Mouse (Mus musculus) lung, postnatal 10 days (tissue): ENCODE data around the gene Adamts8.

Source experiments
- DNase-seq: peaks from one replicate; pipeline ENCODE4 v3.0.0; 2021

The Adamts8 gene

DNA sequence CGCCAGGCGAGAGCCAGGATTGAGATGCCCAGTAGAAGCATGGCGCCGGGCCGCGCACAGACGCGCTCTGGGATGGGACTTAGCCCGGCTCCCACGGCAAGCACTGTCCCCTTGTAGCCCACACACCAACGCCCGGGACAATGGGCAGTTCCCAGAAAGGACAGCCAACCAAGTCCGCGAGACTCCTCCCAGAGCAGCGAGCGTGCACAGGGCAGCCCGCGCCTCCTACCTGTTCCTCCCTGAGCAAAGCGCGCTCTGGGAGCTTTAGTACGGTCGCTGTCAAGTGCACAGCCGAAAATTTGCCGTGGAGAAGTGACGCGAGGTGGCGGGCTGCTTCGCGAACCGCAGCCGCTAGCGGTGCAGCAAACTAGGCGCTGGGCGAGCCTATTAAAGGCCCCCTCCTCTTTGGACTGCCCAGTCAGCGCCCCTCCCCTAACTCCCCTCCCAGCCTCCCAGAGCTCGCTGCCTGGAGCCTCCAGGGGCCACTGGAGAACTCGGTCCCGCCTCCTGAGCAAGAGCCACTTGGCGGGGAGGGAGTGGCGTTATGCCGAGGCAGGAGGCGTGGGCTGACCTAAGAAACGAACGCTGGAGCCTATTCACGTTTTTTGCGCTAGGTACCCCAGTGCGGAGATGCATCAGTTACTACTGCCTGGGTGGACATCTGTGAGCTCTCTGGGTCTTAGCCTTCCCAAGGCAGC lies 20.0 kb upstream of the Adamts8 start, which contains the start of gene Adamts15:
Gene Adamts15 (minus strand): TSS at position 256 of the 698 bp plus-strand sequence.
- DNase-seq, result peak; percentile 86

DNA sequence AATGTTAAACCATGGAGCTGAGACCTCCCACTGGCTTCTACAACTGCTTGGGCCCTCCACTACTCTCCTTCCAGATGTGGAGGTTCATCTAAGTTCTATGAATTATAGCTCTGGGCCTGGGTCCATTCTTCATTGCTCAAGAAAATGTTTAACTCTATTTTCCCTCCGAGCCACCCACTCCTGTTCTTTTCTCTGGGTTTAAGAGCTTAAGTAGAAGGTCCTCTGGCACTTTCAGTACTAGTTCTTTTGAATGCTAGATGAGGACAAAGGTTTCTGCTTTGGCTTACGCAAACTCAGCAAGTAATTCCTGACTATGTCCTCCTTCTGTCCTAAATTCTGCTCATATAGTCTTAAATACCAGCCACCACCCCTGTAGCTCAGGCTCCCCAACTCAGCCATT lies 13.6 kb upstream of the Adamts8 start:
- DNase-seq, result no peak

DNA sequence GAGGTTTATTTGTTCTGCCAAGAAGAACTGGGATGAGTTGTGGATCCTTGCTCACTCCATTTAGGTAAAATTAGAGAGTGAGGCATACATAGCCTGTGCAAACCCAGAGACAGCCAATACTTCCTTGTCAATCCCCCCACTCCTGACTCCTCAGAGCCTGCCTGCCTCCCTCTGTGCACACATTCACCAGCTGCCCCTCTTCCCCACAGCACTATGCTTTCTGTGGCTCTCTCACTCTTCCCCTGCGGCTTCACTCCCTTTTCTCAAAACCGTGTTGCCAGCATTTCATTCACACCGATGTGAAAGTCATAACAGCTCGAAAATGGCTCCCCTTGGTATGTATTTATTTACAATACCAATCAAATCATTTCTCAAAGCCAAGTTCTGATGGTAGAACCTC lies 10.0 kb upstream of the Adamts8 start:
- peak; percentile 27 for DNase-seq

DNA sequence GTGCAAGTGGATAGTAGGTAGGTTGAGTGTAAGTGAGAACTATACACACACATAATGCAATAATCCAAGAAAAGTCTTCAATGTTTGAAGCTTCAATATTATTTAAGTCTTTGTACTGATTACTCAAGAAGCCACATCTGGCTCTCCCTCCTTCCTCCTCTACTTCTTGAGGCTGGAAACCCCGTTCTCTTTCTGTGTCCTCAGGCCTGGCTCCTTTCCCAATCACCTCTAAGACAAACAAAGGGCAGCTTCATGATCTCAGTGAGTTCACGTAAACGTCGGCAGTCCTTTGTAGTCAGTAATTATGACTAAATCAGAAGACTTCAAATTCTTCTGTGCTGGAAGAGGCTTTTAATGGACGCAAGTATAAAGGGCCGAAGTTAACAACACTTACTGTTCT lies 7.5 kb upstream of the Adamts8 start:
- peak; percentile 49 for DNase-seq

DNA sequence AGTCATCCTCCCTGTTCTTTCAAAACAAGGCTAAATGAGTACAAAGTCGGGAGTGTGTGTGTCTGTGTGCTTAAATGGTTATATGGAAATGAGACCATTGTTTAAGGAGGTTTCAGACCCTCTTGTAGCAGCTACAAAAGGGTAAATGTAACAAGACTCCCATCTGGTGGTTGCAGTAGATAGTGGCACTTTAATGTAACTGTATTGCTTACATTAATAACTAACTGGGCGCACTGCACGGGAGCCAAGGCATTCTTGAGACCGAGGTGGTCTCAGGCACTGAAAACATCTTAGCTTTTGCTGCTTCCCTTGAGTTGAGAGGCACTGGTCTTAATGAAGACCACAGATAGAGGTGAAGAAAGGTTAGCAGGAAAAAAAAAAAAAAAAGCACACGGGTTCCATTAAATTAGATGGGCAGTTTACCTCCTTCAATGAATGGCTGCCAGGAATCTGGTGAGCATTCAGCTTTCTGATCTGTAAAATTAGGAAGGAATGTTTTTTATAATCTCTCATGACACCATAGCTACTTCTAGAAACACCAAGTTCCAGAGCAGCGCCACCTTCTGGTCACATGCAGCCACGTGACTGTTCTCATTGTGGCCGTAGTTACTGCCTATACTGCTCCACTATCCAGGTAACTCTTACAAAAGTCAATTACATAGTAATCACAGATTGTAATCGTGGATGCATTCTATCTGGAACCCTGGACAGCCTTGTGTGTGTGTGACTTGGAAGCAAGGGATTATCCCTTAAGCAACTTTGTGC lies 5.5 kb upstream of the Adamts8 start:
- peak; percentile 76 for DNase-seq

DNA sequence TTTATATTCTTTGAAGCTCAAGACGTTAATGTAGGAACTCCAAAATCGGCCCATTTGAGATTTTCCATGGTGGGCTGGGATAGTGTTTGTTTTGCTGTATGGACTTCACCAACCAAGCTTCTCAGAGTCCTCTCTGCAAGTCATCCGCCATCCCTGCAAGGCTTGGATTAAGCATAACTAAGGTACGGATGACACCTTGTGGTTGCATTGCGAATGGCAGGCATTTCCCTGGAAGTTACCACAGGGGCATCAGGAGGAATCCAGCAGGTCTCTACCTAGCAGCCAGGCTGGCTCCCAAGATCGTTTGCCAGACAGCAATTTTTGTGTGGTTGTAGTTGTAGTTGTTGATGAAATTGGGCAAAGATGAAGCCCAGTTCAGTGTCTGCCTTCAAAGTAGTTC lies 2.0 kb upstream of the Adamts8 start:
- DNase-seq, result peak; percentile 91

DNA sequence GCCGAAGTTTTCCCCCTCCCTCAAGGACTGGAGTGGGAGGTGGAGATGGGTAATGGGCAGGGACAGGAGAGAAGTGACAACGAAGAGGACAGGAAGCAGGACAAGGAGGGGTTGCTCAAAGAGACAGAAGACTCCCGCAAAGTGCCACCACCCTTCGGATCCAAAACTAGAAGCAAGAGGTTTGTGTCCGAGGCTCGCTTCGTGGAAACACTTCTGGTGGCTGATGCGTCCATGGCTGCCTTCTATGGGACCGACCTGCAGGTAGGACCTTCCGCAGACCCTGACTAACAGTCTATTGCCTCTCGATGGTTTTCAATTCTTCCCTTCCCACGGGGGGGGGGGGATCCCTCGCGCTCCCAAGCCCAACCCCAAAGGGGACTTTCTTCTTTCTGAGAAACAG lies 979 bp downstream of the Adamts8 start:
- DNase-seq, result no peak

DNA sequence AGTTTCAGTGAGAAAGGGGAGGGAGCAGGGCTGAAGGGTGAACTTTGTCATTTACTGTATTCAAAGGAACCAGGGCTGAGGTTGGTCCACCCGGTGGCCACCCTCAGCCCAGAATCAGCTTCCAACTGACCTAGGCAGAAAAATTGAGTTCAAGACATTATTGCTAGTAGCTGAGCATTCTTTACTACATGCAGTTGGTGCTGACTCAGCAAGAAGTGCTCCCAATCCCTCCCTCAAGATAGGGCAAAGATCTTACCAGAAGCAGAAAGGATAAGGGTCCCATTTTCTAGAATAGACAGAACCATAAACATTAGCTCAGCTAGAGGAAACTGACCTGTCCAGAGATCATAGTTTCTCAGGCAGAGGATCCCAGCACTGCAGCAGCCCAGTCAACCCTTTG lies 1.9 kb downstream of the Adamts8 start:
- no peak for DNase-seq

DNA sequence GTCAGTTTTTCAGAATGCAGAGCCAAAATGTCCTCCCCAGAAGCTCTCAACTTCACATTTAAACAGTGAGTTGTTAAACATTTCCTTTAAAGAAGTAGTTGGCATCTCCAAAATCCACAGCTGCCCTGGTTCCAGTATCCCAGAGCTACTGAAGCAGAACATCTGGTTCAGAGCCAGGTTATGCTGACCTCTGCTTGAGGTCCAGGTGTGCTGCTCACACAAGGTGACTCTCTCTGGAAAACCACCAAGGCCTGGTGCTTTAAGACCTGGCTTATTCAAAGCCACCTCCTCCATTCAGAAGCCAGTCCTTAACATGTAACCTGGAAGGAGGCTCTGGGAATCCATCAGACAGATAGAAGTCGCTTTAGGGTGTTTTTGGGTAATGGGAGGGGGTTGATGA lies 2.9 kb downstream of the Adamts8 start:
- DNase-seq, result no peak

DNA sequence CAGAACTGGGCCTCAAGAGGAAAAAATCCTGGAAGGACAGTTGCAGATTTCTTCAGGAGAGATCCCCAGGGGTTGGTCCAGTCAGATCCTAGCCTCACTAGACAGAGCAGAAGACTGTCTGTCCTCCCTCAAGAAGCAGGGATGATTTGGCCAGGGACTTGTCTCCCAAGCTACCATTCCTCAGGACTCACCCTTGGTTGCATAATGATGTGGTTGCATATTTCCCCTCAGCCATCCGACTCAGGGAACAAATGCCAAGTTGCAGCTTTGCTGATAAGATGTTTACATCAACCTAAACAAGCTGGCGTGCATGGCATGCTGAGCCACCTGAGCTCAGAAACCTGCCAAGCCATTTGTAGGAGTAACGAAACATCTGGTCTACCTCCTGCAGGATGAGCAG lies 7.1 kb downstream of the Adamts8 start:
- peak; percentile 53 for DNase-seq

DNA sequence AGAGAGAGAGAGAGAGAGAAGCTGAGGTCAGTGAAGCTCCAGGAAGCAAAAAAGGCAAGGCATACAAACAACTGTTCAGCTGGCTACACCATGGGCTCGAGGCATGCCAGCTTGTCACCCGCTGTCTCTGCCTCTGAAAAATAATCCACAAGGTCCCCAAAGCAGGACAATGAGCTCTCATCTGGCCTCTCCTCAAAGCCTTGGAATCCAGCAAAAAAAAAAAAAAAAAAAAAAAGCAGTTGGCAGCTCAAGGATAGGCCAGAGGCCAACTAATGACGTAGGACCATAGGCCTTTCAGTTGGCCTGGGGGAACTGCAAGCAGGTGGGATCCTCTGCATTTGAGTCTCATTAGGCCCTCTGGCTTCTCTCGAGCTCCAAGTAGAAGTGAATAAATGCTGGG lies 7.6 kb downstream of the Adamts8 start:
- DNase-seq, result peak; percentile 34

DNA sequence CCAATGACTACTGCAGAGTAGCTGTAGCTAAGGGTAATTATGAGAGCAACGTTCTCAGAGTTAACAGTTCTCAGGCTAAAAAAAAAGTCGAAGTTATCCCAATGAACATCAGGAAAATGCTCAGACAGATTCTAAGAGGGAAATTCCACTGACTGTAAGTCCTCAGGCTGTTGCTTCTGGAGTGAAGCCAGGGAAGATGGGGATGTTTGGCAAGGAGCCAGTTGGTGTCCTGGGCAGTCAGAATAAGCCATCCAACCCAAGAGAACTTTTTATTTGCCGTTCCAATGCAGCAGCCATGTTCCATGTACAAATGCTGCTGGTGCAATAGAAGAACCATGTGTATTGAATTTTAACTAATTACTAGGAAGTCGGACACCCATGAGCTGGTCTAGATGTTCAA lies 8.2 kb downstream of the Adamts8 start:
- peak; percentile 84 for DNase-seq

DNA sequence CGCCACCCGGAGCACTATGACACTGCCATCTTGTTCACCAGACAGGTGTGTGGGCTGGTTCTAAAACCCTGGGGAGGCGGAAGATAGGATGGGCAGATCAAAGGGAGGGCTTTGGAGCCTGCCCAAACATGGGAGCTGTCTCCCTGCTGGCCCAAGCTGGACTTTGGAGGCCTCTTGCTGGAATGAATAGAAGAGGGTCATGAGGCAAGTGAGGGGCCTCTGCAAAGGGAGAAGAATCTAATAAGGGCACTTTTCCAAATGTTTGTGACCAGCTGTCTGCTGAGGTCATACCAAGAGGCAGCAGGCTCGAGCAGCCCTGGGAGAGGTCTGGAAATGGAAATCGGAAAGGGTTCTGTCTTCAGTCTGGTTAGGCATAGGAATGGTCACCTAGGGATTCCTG lies 9.1 kb downstream of the Adamts8 start:
- DNase-seq, result peak; percentile 74

DNA sequence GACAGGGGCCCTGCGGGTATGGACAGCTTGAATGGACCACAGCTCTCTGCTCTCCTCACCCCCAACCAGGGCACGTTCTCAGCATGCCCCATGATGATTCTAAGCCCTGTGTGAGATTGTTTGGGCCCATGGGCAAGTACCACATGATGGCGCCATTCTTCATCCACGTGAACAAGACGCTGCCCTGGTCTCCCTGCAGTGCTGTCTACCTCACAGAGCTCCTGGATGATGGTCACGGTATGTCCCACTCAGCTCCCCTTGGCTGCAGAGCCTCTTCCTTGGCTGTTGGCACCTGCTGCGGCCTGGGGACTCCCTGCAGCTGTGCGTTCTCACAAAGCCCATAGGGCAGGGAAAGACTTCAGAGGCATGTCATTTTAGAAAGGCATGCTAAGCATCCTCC lies 10.9 kb downstream of the Adamts8 start:
- no peak for DNase-seq

DNA sequence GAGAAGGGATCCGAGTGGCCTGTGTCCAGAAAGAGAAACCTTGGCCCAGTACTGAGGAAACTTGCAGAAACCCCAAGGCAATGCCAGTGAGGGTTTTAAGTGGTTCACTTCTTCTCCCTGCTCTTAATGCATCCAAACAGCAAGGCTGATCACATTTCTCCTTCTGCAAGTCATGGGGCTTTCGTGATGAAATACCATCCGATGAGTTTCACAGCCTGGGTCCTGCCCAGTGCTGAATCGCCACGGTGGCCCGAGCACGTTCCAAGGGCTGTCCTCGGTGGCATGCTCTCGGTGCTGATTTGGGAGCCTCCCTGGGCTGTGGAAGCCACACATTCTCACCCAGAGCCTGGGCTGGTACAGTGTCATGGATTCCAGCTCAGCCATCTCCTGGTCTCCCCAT lies 12.9 kb downstream of the Adamts8 start:
- no peak for DNase-seq

DNA sequence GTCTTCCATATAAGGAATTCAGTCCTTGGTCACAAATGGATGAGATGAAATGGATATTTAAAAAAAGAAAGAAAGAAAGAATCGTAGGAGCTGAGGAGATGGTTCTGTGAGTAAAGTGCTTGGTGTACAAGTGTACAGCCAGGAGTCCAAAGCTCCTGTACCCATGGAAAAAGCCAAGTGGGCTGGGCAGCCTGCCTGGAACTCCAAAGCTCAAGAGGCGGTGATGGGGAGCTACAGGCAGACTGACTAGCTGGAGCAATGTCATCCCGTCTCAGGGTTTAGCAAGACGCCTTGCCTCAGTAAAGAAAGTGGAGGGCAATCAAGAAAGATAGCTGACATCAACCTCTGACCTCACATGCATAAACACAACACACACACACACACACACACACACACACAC lies 21.4 kb downstream of the Adamts8 start:
- DNase-seq, result peak; percentile 63

DNA sequence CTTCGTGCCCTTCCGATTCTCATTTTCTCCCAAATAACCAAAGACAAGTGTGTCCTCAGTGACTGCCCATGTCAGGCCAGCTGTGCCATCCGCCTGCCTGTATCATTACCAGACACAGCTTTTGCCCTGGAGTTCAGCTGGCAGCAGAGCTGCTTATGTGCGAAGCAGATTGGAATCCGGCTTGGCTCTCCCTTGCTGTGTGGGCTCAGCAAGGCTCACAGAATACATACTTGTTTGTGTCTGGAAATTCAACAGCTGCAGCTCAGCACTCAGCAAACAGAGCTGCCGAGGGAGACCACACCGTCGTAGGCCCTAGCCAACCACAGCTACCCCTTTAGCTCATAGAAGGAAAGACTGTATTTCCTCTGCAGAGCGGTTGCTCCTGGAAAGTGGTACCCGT lies 22.3 kb downstream of the Adamts8 start:
- peak; percentile 74 for DNase-seq

DNA sequence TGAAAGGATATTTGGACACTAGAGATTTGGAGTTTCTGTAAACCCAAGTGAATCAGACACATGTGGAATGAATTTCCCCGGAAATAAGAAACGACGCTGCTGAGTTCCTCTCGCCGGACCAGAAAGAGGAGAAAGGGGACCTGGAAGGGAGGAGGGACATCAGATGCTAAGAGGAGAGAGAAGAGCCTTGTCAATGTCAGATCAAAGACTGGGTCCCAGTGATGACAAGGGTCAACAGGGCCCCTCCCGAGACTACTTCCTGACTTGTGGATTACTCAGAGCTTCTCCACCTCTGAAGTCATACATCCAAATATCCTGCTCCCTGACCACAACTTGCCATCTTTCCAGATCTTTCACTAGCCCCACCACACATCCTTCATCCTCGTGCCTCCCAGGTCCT lies 24.5 kb downstream of the Adamts8 start:
- DNase-seq, result no peak

DNA sequence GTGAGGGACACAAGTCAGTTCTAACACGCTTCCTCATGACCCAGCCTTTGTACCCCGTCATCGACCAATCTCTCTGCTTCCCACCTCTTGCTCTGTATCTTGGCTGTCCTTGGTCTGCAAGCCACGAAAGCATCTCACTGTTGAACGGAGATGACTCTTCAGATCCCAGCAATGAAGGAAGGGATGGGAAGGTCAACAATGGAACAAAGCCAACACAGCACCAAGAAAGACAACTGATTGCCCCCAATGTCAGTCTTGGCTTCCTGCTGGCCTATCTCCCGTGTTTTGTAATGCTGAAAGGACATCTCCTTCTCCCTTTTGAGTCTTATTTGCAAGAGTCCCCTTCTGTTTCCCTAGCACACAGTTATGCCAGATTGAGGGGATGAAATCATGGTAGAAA lies 25.8 kb downstream of the Adamts8 start:
- DNase-seq, result no peak

DNA sequence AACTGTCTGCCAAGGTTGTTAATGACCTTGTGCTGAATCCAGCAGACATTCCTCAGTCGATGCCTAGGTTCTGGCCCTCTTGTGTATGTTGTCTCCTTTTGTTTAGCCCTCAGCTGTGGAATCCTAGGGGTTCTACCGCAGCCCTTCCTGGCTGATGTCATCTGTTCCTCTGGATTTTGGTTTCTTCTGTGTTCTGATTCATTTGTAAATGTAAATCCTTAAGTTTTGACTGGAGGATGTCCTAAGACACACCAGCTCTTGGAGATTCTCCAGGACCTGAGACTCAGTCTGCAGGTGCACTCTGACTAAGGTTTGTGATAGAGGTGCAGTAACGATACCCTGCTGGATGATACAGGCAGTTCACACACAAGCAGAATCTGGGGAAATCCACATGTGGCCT lies 27.6 kb downstream of the Adamts8 start:
- no peak for DNase-seq

DNA sequence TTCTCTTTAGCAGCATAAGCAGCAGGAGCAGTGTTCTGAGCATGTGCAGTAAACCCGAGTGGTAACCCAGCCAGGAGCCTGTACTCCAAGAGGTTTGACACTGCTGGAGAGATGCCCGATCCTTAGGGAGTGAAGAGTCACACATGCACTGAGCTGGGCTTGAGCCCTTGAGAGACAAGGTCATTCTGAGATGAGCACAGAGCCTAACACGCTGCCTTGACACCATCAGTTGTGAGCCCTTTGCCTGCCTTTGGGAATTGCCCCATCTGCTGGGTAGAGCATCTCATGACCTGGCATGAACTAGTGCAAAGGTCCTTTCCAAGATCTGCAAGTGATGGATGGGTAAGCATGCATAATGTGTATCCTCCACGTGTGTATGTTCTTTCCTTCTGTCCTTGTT lies 29.6 kb downstream of the Adamts8 start:
- DNase-seq, result peak; percentile 39

DNA sequence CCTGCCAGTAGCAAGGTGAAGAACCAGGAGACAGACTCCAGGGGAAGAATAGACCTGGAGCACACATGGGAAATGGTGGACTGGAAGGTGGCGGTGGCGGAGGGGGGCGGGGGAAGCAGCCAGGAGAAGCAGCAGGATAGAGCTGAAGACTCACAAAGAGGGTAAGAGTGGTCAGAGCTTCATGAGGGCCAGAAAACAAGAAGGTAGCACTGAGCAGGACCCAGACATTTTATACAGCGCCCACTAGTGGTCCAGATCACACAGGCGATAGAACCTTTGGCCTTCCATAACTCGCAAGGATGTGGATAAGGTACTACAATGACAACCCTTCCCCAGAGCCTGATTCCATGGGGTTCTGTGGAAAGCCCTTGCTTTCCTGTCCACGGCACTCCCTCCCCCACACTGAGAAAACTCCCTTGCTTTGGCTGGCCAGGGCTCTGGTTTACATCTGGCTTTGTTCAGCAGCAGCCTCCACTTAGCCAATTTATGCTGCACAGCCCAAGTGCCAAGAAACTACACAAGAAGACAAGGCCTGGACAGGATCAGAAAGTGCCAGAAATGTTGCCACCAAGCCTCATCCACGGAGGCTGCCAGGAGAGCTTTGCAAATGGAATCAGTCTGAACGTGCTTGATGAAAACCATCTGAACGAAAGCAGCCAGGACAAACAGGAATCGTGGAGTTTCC lies 34.1 kb downstream of the Adamts8 start:
- DNase-seq, result peak; percentile 69

DNA sequence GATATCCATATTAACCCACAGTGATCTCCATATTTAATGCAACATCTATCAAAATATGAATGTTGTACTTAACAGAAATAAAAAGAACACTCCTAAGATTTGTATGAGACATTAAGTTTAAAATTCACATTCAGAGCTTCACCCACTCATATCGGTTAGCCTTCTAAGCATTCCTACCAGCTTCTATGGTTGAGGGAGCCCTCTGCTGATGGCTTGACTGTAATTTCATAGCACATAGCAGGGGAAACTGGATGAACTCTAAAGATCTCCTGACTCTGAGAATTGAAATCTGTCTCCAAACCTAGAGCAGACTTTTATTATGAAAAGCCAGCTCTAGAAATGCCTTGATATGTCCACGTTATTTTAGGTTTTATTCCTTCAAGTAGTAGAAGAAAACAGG lies 38.1 kb downstream of the Adamts8 start:
- DNase-seq, result peak; percentile 39

DNA sequence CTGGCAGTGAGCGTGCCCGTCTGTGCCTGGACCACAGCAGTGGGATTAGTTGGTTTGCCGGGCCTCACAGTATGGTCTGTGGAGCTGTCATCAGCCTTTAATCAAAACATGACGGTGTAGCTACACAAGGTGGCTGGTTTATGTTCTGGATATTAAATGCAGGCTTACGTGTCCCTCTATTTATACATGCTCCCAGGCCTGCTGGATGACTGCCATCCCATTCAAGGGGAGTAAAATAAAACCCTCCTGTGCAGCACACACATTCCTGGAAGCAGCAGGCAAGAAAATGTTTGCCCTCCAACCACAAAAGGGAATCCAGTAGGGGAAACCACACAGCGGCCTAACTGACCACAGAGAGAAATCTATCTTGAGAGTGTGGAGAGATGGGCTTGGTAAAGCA lies 43.4 kb downstream of the Adamts8 start:
- no peak for DNase-seq
